Mouse (Mus musculus): ENCODE data around the gene Clip2. TPM values are rescaled to one million over a fixed set of nuclear protein-coding genes. Genes with fewer than 3 reads are reported as not detected.

The Clip2 gene
- polyA plus RNA-seq, 1 experiment from 2014 or later = 4.7 TPM

DNA sequence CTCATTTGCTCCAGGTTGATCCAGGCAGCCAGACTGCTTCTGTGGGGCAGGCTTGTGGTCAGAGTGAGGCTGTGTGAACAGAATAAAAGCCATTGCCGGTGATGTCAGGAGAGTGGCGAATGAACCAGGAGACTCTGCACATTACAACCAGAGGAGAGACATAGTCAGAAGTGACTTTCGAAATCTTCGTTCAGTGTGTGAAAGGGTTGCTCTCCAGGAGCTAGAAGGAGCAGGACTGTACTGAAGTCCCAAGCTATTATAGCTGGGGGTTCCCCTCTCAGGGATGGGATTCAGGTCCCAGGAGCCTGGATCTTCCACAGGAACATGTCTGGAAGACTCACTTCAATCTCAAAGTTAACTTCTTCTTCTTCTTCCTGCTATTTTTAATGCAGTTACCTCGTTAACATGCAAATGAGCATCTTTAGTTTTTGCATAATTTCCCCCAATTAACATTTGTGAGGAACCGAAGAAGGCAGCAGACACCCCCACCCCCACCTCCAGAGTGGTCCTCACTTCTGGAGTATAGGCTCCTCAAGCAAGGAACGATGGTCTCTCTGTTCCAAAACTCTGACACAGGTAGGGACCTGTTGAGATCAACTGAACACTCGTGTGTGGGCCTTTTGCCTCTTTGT is 81.6 kb downstream of the Clip2 start:
- H3K4me3 ChIP-seq (ENCODE audit: low read depth, low read length) = no peak overlapping the region
- 0 out of 2 replicates have a peak, but pooled peaks cover 3% of the 10 kb centered on the region for H3K9me3 ChIP-seq (ENCODE audit: control insufficient read depth, low read length)
- 79% methylated on average over 8 of the region's 8 CpGs for WGBS
- no peak for DNase-seq (ENCODE audit: low spot score)
- no peak for ATAC-seq (replicated peaks; ENCODE audit: low FRiP score, low TSS enrichment, low read depth)
- no peak overlapping the region for H3K9ac ChIP-seq (ENCODE audit: low read length)
- no peak overlapping the region for H3K4me2 ChIP-seq (ENCODE audit: low read length)
- peaks cover 11% of the 10 kb centered on the region for H3K4me1 ChIP-seq (replicated peaks; ENCODE audit: control insufficient read depth, insufficient read depth, low read length)
- H3K27me3 ChIP-seq (replicated peaks; ENCODE audit: control insufficient read depth, insufficient read depth, low read length) = no peaks in the 10 kb centered on the region
- no peaks in the 10 kb centered on the region for H3K36me3 ChIP-seq (ENCODE audit: control insufficient read depth, insufficient read depth, low read length)
- no peak overlapping the region for H3K27ac ChIP-seq (ENCODE audit: low read depth)

DNA sequence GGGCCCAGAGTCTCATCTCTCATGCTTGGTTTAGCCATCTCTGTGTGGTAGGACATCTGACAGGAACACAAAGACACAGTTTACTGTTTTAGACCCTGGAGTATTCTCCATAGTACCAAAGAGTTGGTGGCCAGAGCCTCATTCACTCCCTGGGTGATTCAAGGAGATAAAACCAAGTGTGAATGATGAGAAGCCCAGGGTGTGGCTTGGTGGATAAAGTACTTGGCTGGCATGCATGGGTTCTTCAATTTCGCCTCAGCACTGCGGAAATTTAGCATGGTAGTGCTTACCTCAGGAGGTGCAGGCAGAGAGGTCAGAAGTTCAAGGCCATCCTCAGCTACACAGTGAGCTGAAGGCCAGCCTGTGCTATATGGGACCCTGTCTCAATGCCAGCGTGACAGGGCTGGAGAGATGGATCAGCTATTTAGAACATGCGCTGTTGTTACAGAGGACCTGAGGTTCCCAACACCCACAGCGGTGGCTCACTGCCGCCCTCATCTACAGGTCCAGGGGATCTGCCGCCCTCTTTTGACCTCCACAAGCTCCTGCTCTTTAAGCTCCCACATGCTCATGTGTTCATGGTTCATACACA is 82.6 kb downstream of the Clip2 start:
- DNase-seq (ENCODE audit: low spot score) = no peak

DNA sequence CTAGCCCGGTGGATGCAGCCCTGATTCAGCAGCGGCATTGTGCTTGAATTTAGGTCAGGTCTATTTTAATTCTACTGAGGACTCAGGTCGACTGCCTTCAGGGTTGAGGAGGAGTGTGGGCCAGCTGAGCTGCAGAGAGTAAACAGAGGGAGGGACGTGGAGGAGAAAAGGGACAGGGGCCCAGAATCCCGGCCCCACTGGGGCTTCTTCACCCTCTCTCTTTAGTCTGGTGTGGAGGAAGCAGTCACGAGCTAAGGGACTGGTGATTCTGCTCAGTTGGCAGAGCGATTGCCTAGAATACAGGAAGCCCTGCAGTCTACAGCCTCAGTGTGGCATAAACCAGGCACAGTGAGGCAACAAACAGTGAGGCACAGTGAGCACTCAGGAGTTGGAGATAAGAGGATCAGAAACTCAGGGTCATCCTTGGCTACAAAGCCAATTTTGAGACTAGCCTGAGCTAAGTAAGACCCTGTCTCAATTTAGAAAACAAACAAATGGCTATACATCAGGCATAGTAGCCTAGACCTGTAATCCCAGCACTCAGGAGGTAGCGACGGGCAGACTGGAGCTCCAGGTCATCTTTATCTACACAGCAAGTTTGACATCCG is 84.0 kb downstream of the Clip2 start:
- Histone ChIP-seq H3K4me2 (ENCODE audit: low read length) (no peak overlapping the region), H3K36me3 (ENCODE audit: control insufficient read depth, insufficient read depth, low read length) (no peaks in the 10 kb centered on the region), H3K4me1 (replicated peaks; ENCODE audit: control insufficient read depth, insufficient read depth, low read length) (peaks cover 11% of the 10 kb centered on the region), H3K9me3 (ENCODE audit: control insufficient read depth, low read length) (no peaks in the 10 kb centered on the region), H3K27me3 (replicated peaks; ENCODE audit: control insufficient read depth, insufficient read depth, low read length) (no peaks in the 10 kb centered on the region), H3K9ac (ENCODE audit: low read length) (no peak overlapping the region), H3K4me3 (ENCODE audit: low read depth, low read length) (no peak overlapping the region), H3K27ac (ENCODE audit: low read depth) (no peak overlapping the region)
- DNase-seq (ENCODE audit: low spot score) = no peak
- 63% methylated on average over 10 of the region's 10 CpGs for whole genome bisulfite sequencing
- no peak for ATAC-seq (replicated peaks; ENCODE audit: low FRiP score, low TSS enrichment, low read depth)

More for the DNA sequence above, 82.6 kb downstream of the Clip2 start:
- 81% methylated on average over 7 of the region's 7 CpGs for WGBS
- Histone ChIP-seq H3K36me3 (ENCODE audit: control insufficient read depth, insufficient read depth, low read length) (no peaks in the 10 kb centered on the region), H3K9ac (ENCODE audit: low read length) (no peak overlapping the region), H3K4me2 (ENCODE audit: low read length) (no peak overlapping the region), H3K4me1 (replicated peaks; ENCODE audit: control insufficient read depth, insufficient read depth, low read length) (peaks cover 11% of the 10 kb centered on the region), H3K4me3 (ENCODE audit: low read depth, low read length) (no peak overlapping the region), H3K27ac (ENCODE audit: low read depth) (no peak overlapping the region), H3K27me3 (replicated peaks; ENCODE audit: control insufficient read depth, insufficient read depth, low read length) (no peaks in the 10 kb centered on the region), H3K9me3 (ENCODE audit: control insufficient read depth, low read length) (no peaks in the 10 kb centered on the region)
- no peak for ATAC-seq (replicated peaks; ENCODE audit: low FRiP score, low TSS enrichment, low read depth)

- no peak for DNase-seq (ENCODE audit: low spot score)
- H3K27me3 ChIP-seq (replicated peaks; ENCODE audit: control insufficient read depth, insufficient read depth, low read length) = no peaks in the 10 kb centered on the region
- WGBS = 61% methylated on average over 8 of the region's 8 CpGs
- ATAC-seq (replicated peaks; ENCODE audit: low FRiP score, low TSS enrichment, low read depth) = no peak; the same call in 1 of the 2 replicates
- H3K4me1 ChIP-seq (replicated peaks; ENCODE audit: control insufficient read depth, insufficient read depth, low read length) = peaks cover 11% of the 10 kb centered on the region
- no peak overlapping the region for H3K4me2 ChIP-seq (ENCODE audit: low read length)
- H3K4me3 ChIP-seq (ENCODE audit: low read depth, low read length) = no peak overlapping the region
- no peak overlapping the region for H3K9ac ChIP-seq (ENCODE audit: low read length)
- H3K36me3 ChIP-seq (ENCODE audit: control insufficient read depth, insufficient read depth, low read length) = no peaks in the 10 kb centered on the region
- H3K9me3 ChIP-seq (ENCODE audit: control insufficient read depth, low read length) = no peaks in the 10 kb centered on the region
- H3K27ac ChIP-seq (ENCODE audit: low read depth) = no peak overlapping the region
Observed at GRCm38 (mm10) chr5:134467030-134467549, 85.1 kb downstream of the Clip2 start.

DNA sequence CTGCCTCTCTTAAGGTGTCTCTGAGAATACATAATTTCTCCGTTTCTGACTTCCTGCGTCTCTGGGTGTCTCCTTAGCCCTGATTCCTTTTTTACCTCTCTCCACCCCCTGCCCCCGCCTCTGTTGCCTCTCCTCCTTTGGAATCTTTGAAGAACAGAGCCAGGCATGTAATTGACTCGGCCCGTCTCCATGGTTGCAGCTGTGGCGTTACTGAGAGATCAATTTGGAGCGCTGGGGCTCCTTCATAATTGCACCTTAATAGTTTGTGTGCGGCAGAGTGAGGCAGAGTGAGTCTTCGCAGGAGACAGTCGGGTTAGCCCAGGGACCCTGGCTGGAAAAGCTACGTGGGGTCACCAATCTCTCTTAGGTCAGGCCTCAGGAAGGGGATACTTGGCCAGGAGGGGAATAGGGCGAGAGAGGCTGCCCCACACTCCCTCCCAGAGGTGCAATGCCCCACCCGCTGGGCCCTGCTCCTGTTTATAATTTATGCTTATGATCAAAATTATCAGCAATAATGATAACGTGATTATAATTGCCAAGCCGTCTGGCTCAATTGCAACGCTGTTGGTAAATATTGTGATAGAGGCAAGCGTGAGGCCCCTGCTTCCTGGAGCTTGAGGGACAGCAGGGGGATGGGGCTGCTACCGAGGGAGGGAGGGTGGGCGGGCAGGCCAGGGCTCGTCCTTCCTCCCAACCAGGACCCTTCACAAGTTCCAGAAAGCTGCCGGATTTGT is 85.8 kb downstream of the Clip2 start:
- 26% methylated on average over 21 of the region's 21 CpGs for WGBS
- DNase-seq (ENCODE audit: low spot score) = no peak
- Histone ChIP-seq H3K4me3 (ENCODE audit: low read depth, low read length) (no peak overlapping the region), H3K27me3 (replicated peaks; ENCODE audit: control insufficient read depth, insufficient read depth, low read length) (no peaks in the 10 kb centered on the region), H3K9ac (ENCODE audit: low read length) (no peak overlapping the region), H3K4me2 (ENCODE audit: low read length) (no peak overlapping the region), H3K27ac (ENCODE audit: low read depth) (no peak overlapping the region), H3K36me3 (ENCODE audit: control insufficient read depth, insufficient read depth, low read length) (no peaks in the 10 kb centered on the region), H3K4me1 (replicated peaks; ENCODE audit: control insufficient read depth, insufficient read depth, low read length) (peaks cover 11% of the 10 kb centered on the region), H3K9me3 (ENCODE audit: control insufficient read depth, low read length) (no peaks in the 10 kb centered on the region)
- no peak for ATAC-seq (replicated peaks; ENCODE audit: low FRiP score, low TSS enrichment, low read depth)

- H3K36me3 ChIP-seq (ENCODE audit: control insufficient read depth, insufficient read depth, low read length) = no peaks in the 10 kb centered on the region
- no peaks in the 10 kb centered on the region for H3K9me3 ChIP-seq (ENCODE audit: control insufficient read depth, low read length)
- WGBS = 76% methylated on average over 1 of the region's 1 CpGs
- peaks cover 11% of the 10 kb centered on the region for H3K4me1 ChIP-seq (replicated peaks; ENCODE audit: control insufficient read depth, insufficient read depth, low read length)
- no peak overlapping the region for H3K9ac ChIP-seq (ENCODE audit: low read length)
- no peak overlapping the region for H3K4me2 ChIP-seq (ENCODE audit: low read length)
- no peak overlapping the region for H3K4me3 ChIP-seq (ENCODE audit: low read depth, low read length)
- no peaks in the 10 kb centered on the region for H3K27me3 ChIP-seq (replicated peaks; ENCODE audit: control insufficient read depth, insufficient read depth, low read length)
- ATAC-seq (replicated peaks; ENCODE audit: low FRiP score, low TSS enrichment, low read depth) = no peak
- no peak overlapping the region for H3K27ac ChIP-seq (ENCODE audit: low read depth)
- no peak for DNase-seq (ENCODE audit: low spot score)
Observed at GRCm38 (mm10) chr5:134465197-134465596, 87.0 kb downstream of the Clip2 start.

GRCm38 (mm10) chr5:134464225-134464624 is 88.0 kb downstream of the Clip2 start:
- DNase-seq (ENCODE audit: low spot score) (no peak), ATAC-seq (replicated peaks; ENCODE audit: low FRiP score, low TSS enrichment, low read depth) (no peak)
- Histone ChIP-seq H3K27ac (ENCODE audit: low read depth) (no peak overlapping the region), H3K9me3 (ENCODE audit: control insufficient read depth, low read length) (no peaks in the 10 kb centered on the region), H3K4me1 (replicated peaks; ENCODE audit: control insufficient read depth, insufficient read depth, low read length) (peaks cover 11% of the 10 kb centered on the region), H3K9ac (ENCODE audit: low read length) (no peak overlapping the region), H3K4me2 (ENCODE audit: low read length) (no peak overlapping the region), H3K36me3 (ENCODE audit: control insufficient read depth, insufficient read depth, low read length) (no peaks in the 10 kb centered on the region), H3K4me3 (ENCODE audit: low read depth, low read length) (no peak overlapping the region), H3K27me3 (replicated peaks; ENCODE audit: control insufficient read depth, insufficient read depth, low read length) (no peaks in the 10 kb centered on the region)
- WGBS = 63% methylated on average over 5 of the region's 5 CpGs

- ATAC-seq (replicated peaks; ENCODE audit: low FRiP score, low TSS enrichment, low read depth) (no peak), DNase-seq (ENCODE audit: low spot score) (no peak)
- Histone ChIP-seq H3K9ac (ENCODE audit: low read length) (no peak overlapping the region), H3K27ac (ENCODE audit: low read depth) (no peak overlapping the region), H3K9me3 (ENCODE audit: control insufficient read depth, low read length) (no peaks in the 10 kb centered on the region), H3K4me2 (ENCODE audit: low read length) (no peak overlapping the region), H3K4me1 (replicated peaks; ENCODE audit: control insufficient read depth, insufficient read depth, low read length) (peaks cover 11% of the 10 kb centered on the region), H3K27me3 (replicated peaks; ENCODE audit: control insufficient read depth, insufficient read depth, low read length) (no peaks in the 10 kb centered on the region), H3K36me3 (ENCODE audit: control insufficient read depth, insufficient read depth, low read length) (no peaks in the 10 kb centered on the region), H3K4me3 (ENCODE audit: low read depth, low read length) (no peak overlapping the region)
- 83% methylated on average over 8 of the region's 8 CpGs for WGBS
Observed at GRCm38 (mm10) chr5:134462731-134463130, 89.5 kb downstream of the Clip2 start.

Data from intestine, embryonic 14.5 days (tissue).